Mouse (Mus musculus) thymus, postnatal 0 days (tissue): ENCODE measurements around the gene Tmem163. TPM values are rescaled to one million over a fixed set of nuclear protein-coding genes. Genes with fewer than 3 reads are reported as not detected.

Experiments used
- DNase-seq: peaks from one replicate; pipeline ENCODE4 v3.0.0-alpha.2; 2015; ENCODE audit warnings: low spot score
- polyA plus RNA-seq: library from polyadenylated mRNA; unstranded; fragments of >200 nt; fragmentation: Nextera tagmentation; extraction: Ambion mirVana; gene quantifications from 2 replicates; pipeline ENCODE4 v1.2.1, GENCODE M21; 2015

Gene Tmem163
- polyA plus RNA-seq, 1 experiment from 2014 or later: 0.96 TPM

- DNase-seq: peak; percentile 18
These were observed 237.6 kb downstream of the Tmem163 start for GRCm38 (mm10) chr1:127441736-127442135.

- DNase-seq: no peak
These were observed 238.3 kb downstream of the Tmem163 start for GRCm38 (mm10) chr1:127441007-127441406.

GRCm38 (mm10) chr1:127439452-127439891, 239.9 kb downstream of the Tmem163 start:
- no peak for DNase-seq

- DNase-seq: no peak
These were observed 242.3 kb downstream of the Tmem163 start for GRCm38 (mm10) chr1:127437091-127437490.

Other genes with a start within 250 kb of the Tmem163 start
- gene Acmsd, start 49.9 kb upstream of the Tmem163 start, polyA plus RNA-seq: not detected in 2 replicates
- 40.4 and 59.7 TPM in 2 replicates for gene Ccnt2, start 94.6 kb upstream of the Tmem163 start, polyA plus RNA-seq
- gene Map3k19, start 175.5 kb upstream of the Tmem163 start, polyA plus RNA-seq: 0.54 and 0.57 TPM in 2 replicates
- 24.2 and 29.0 TPM in 2 replicates for gene Rab3gap1, start 189.2 kb upstream of the Tmem163 start, polyA plus RNA-seq